Mouse (Mus musculus) retina, adult 2 months (tissue): ENCODE measurements around the gene Adal.

Experiments used
- DNase-seq: peaks from one replicate; pipeline ENCODE4 v3.0.0-alpha.2; 2012; ENCODE audit warnings: low read depth, low spot score

The Adal gene

DNA sequence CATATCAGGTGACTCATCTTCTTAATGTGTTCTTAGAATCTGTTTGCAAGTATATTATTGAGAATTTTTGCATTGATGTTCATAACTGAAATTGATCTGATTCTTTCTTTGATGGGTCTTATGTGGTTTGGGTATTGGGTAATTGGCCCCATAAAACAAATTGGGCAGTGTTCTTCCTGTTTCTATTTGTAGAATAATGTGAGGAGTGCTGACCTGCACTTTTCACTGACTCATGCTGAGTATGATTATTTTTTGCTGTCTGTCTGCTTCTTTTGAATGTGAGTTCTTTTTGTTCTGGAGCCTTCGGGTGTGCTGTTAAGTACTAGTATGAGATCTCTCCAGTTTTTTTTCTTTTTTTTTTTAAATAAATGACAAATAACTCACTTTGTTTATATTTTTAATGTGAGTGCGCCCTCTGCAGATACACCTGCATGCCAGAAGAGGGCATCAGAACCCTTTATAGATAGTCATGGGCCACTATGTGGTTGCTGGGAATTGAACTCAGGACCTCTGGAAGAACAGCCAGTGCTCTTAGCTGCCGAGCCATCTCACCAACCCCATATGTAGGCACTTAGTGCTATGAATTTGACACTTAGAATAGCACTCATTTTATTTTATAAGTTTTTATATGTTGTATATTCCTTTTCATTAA is 38.7 kb downstream of the Adal start:
- no peak for DNase-seq

DNA sequence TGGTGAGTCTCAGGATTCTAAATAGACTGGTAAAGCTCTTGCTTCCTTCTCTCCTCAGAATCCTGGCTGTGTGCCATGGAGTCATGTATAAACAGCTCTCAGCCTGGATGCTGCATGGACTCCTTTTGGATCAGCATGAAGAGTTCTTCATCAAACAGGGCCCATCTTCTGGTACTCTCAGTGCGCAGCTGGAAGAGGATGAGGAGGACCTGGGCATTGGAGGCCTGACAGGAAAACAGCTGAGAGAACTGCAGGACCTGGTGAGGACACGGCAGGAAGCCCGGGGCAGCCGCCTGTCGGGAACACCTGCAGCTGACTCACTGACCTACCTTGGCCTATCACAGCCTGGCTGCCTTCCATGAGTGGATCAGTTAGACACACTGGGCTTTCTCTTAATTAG is 43.2 kb downstream of the Adal start:
- DNase-seq: no peak

- DNase-seq: no peak
Measured at GRCm38 (mm10) chr2:121184142-121184541, 43.9 kb downstream of the Adal start.

DNA sequence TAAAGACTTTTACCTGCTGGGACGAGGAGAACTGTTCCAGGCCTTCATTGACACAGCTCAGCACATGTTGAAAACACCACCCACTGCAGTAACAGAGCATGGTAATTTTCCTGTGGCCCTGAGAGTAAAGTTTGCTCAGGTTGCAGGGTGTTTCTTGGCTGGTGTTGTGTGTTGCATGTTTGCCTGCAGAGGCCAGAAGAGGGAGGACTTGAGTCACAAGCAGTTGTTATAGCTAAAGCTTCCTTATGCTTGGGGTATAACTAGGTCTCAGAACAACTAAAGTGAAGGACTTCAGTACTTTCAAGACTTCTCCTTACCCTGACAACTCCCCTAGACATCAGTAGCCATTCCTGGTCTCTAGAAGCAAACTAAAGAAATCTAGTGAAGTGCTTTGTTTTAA is 48.3 kb downstream of the Adal start:
- DNase-seq: no peak

DNA sequence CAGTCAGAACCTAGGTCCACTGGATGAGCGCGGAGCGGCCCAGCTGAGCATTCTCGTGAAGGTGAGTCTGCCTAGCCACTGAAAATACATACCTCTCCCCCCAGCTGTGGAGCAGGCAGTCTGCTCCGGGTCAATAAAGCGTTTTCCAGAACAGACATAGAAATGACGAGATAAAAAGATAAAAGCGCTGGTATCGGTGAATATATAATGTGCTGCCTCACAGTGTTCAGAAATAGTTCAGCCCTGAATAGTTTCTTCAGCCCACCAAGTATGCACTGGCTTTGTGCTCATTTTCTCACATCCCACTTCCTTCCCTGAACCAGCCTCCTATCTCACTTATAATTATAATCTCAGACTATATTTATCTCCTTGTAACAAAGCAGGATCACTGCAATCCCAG is 55.2 kb downstream of the Adal start:
- DNase-seq: no peak

DNA sequence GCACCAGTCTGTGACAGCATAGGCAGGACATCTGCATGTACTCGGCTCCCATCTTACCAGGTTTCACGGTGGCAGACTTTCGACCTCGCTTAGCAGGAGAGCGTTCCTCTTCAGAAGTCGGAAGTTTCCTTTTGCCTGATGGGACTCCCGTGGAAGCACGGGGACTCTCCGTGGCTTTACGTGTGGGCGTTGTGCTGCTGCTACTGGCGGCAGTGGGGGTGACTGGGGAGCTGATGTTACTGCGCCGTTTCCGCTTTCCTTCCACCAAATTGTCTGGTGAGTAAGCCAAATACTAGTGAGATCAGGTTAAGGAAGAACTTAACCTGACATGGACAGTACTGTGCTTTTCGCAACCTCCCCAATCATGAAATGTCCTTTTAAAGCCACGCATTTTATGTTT is 64.0 kb downstream of the Adal start:
- DNase-seq: no peak
